Mouse (Mus musculus): Measurements from ENCODE around the gene M1ap.

GRCm38 (mm10) chr6:82925005-82925404 lies 21.7 kb upstream of the M1ap start:
- TF ChIP-seq EP300 (IDR thresholded peaks at IDR 0.05; ENCODE audit: low read depth), result no peak
- TF ChIP-seq CTCF (IDR thresholded peaks at IDR 0.05; ENCODE audit: low read depth), result peak; percentile 44; the same call in 1 of the 2 replicates
